Mouse (Mus musculus) megakaryocyte progenitor cell, adult 5-6 weeks (primary cell): ENCODE measurements around the gene Slc22a20. TPM values are rescaled to one million over a fixed set of nuclear protein-coding genes. Genes with fewer than 3 reads are reported as not detected.

Source experiments
- ATAC-seq: replicated peaks from 2 replicates; pipeline ENCODE4 v1.8.0; 2016; ENCODE audit warnings: mild to moderate bottlenecking, moderate TSS enrichment, inconsistent platforms; ENCODE audit not compliant: poor library complexity
- total RNA-seq, 2 experiments: library from RNA; stranded (forward) in 1 of 2; stranded (reverse) in 1 of 2; fragments of 157-497, 149-512 nt in 1 of 2; fragments of 200-1000 nt in 1 of 2; gene quantifications; 2 replicates each; pipeline versions ENCODE4 v1.2.3 to v1.2.4; 2015 to 2017

Gene Slc22a20
- total RNA-seq, 2 experiments from 2014 or later = not detected

DNA sequence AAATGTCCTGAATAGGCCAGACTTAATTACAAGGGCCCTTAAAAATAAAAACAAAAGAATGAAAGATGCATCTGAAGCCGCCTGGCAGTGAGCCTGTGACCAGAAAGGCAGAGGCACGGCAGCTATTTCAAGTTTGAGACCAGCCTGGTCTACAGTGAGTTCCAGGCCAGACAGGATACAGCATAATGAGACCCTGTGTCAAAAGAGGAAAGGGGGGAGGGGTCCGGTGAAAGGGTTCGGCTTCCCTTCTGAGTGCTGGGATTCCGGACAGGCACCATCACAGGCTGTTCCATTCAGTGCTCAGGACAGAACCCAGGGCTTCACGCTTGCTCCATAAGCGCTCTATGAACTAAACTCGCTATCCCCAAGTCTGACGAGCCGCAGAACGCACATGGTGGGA lies 58.9 kb downstream of the Slc22a20 start:
- no peak for ATAC-seq

DNA sequence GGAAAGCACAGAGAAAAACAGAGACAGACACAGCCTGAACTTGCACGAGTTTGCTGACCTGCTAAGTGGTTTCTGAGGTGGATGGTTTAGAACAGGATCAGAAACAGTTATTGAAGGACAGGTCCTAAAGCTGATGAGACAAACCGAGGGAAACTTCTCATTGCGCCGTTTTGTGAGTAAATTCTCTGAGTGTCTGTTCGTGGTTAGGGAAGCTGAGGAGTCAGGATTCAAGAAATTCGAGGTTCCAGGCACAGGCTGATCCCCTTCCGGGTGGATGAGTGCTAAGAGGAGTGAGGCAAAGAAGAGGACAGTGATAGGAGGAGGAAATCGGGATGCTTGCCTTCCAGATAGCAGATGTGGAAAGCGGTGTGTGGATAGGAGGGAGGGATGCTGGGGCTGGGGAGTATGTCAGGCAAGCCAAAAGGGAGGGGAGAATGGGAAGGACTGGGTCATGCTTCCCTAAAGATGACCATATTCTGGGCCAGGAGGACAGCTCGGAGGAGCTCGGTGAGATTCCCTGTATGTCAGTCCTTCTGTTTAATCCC lies 60.6 kb downstream of the Slc22a20 start:
- ATAC-seq = no peak

DNA sequence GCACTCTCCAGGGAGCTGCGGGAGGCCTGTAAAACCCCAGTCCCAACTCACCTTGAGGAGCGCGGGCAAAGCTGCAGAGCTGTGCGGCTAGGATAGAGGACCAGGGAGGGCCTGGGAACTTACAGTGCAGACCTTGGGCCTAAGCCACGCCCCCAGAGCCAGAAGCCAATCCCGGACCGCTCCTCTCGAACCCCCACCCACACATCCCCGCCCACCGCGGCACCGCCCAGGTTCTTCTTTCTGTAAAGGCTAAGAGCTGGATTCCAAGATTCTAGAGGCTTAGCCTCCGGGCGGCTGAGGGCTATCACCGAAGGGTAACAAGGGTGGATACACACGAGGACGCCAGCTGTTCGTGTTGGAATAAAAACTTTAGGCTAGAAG lies 61.2 kb downstream of the Slc22a20 start, which contains the start of gene Cdc42ep2:
Gene Cdc42ep2, minus strand, starts transcription at position 104 of the 381 bp plus-strand sequence.
- ATAC-seq = peak; percentile 82

DNA sequence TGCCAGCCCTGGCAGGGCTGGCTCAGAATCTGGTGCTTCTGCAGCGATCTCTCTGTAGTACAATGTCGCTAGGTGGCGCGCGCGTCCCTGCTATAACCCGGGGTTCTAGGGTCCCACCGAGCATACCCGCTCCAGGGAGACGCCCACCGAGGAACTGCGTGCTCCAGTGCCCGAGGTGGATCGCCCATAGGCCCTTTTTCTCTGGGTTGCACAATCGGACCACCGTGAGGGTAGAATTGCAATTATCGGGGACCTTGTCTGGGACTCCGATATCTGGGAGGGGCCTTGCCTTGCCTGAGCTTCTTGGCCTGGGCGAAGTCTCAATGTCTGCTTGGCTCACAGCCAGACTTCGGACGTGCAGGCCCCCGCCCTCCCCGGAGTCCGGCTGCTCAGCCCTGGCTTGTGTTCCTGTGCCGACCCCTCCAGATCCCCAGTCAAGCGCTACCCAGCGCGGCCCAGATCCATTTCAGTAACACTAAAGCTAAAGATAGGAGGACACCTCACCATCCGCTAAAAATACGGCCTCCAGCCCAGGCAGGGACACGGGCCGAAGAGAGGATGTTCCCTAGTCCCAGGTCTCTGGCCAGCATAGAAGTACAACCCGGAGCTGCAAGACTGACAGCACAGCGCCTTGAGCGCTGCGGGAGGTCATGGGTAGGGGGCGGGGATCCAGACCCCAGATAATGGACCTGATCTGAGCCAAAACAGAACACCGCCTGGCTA lies 61.8 kb downstream of the Slc22a20 start:
- peak; percentile 66 for ATAC-seq

DNA sequence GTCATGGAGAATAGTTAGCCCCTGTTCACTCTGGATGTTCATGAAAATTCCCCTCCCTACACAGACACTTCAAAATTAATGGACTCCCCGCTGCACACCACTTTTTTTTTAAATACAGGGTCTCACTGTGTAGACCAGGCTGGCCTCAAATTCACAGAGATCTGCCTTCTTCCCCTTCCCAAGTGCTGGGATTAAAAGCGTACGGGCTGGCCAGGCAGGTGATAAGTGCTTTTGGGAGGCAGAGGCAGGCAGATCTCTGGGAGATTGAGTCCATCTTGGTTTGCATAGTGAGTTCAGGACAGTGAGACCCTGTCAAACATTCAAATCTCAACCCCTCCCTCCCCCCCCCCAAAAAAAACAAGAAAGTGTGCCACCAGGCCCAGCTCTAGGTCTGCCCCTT lies 63.0 kb downstream of the Slc22a20 start:
- ATAC-seq = no peak

DNA sequence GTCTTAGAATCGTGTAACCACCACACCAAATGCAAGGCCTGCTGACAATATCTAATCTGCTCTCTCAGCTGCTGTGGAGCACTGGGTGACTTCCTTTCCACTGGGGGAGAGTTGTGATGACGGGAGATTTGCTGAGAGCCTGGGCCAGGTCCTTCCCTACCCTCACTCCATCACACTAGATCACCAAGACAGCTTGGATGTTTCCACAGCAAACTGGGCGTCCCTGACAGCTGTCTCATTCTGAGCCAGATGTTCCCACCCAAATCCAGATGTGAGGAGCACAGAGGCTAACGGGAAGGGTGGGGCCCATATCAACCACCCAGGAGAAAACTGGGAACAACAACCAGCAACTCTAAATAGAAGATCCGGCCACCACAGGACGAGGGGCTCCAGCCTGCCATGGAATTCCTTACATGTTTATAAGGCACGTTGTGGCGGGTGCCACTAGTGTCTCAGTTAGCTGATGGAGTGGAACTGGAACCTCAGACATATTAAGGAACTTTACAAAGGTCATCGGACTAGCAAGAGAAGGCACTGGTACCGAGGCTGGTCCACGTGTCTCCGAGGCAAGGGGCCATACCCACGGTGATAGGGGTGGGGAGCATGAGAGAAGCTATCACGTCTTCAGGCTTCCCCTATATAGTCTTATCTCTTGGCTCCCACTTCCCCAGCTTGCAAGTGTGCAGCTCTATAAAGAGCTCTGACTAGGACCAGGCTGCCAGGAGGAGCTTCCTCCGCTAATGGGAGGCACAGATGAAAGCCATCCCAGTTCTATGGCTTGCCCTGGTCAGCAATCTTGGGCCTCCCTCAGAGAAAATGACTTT lies 63.6 kb downstream of the Slc22a20 start:
- peak; percentile 60 for ATAC-seq

DNA sequence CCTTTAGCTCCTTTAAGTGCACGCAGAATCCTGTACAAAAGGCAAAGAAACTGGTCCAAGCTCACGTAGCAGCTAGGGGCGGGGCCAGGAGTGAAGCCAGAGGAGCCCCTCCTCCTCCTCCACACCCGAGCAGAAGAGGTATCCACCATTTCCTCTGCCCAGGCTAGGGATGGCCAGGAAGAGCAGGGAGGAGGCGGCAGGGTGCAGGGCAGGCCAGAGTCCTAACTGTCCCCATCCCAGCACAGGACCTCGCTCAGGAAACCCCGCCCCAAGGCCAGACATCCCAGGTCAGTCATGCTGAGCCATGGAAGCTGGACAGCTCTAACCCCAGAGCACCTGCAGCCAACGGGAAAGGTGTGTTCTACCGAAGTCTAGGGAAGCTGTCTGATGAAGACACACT lies 64.2 kb downstream of the Slc22a20 start:
- ATAC-seq = no peak

Other genes starting within 250 kb of the Slc22a20 start
- 6.1 and 7.6 TPM in 2 replicates for gene Ltbp3, start 245.2 kb downstream of the Slc22a20 start, total RNA-seq (2015)
- gene Ltbp3, start 245.2 kb downstream of the Slc22a20 start, total RNA-seq (2017) = 2.7 and 5.6 TPM in 2 replicates
- gene Scyl1, start 214.7 kb downstream of the Slc22a20 start, total RNA-seq (2015) = 15.7 and 19.9 TPM in 2 replicates
- gene Scyl1, start 214.7 kb downstream of the Slc22a20 start, total RNA-seq (2017) = 23.9 and 28.2 TPM in 2 replicates
- gene Frmd8, start 110.9 kb downstream of the Slc22a20 start, total RNA-seq (2015) = 15.7 and 16.3 TPM in 2 replicates
- 16.2 and 17.7 TPM in 2 replicates for gene Frmd8, start 110.9 kb downstream of the Slc22a20 start, total RNA-seq (2017)
- gene Slc25a45, start 108.3 kb downstream of the Slc22a20 start, total RNA-seq (2015) = 28.7 and 30.5 TPM in 2 replicates
- gene Slc25a45, start 108.3 kb downstream of the Slc22a20 start, total RNA-seq (2017) = 30.2 and 39.5 TPM in 2 replicates
- gene Tigd3, start 92.0 kb downstream of the Slc22a20 start, total RNA-seq (2015) = 0.32 and 0.81 TPM in 2 replicates
- gene Tigd3, start 92.0 kb downstream of the Slc22a20 start, total RNA-seq (2017) = 1.5 and 2.8 TPM in 2 replicates
- gene Dpf2, start 73.1 kb downstream of the Slc22a20 start, total RNA-seq (2015) = 47.6 and 50.3 TPM in 2 replicates
- 65.1 and 83.0 TPM in 2 replicates for gene Dpf2, start 73.1 kb downstream of the Slc22a20 start, total RNA-seq (2017)
- gene Cdc42ep2, start 61.3 kb downstream of the Slc22a20 start, total RNA-seq (2015) = not detected in 2 replicates
- 0.07 TPM in 1 of 2 replicates, not detected in the other for gene Cdc42ep2, start 61.3 kb downstream of the Slc22a20 start, total RNA-seq (2017)
- 60.9 and 76.7 TPM in 2 replicates for gene Pola2, start 21.9 kb downstream of the Slc22a20 start, total RNA-seq (2015)
- 57.4 and 61.3 TPM in 2 replicates for gene Pola2, start 21.9 kb downstream of the Slc22a20 start, total RNA-seq (2017)
- gene Capn1, start 29.8 kb upstream of the Slc22a20 start, total RNA-seq (2015) = 18.6 and 20.0 TPM in 2 replicates
- gene Capn1, start 29.8 kb upstream of the Slc22a20 start, total RNA-seq (2017) = 36.8 and 38.4 TPM in 2 replicates
- 23.1 and 25.2 TPM in 2 replicates for gene Syvn1, start 60.4 kb upstream of the Slc22a20 start, total RNA-seq (2015)
- gene Syvn1, start 60.4 kb upstream of the Slc22a20 start, total RNA-seq (2017) = 10.1 and 11.2 TPM in 2 replicates
- 44.4 and 53.5 TPM in 2 replicates for gene Mrpl49, start 71.6 kb upstream of the Slc22a20 start, total RNA-seq (2015)
- 31.9 and 38.4 TPM in 2 replicates for gene Mrpl49, start 71.6 kb upstream of the Slc22a20 start, total RNA-seq (2017)
- 1,814 and 1,841 TPM in 2 replicates for gene Fau, start 71.7 kb upstream of the Slc22a20 start, total RNA-seq (2015)
- gene Fau, start 71.7 kb upstream of the Slc22a20 start, total RNA-seq (2017) = 1,690 and 2,042 TPM in 2 replicates
- 12.7 and 14.2 TPM in 2 replicates for gene Znhit2, start 75.0 kb upstream of the Slc22a20 start, total RNA-seq (2015)
- gene Znhit2, start 75.0 kb upstream of the Slc22a20 start, total RNA-seq (2017) = 12.5 and 14.5 TPM in 2 replicates
- 8.4 and 10.6 TPM in 2 replicates for gene Tm7sf2, start 82.2 kb upstream of the Slc22a20 start, total RNA-seq (2015)
- 1.6 and 1.8 TPM in 2 replicates for gene Tm7sf2, start 82.2 kb upstream of the Slc22a20 start, total RNA-seq (2017)
- gene Vps51, start 91.1 kb upstream of the Slc22a20 start, total RNA-seq (2015) = 30.4 and 33.2 TPM in 2 replicates
- 42.8 and 54.7 TPM in 2 replicates for gene Vps51, start 91.1 kb upstream of the Slc22a20 start, total RNA-seq (2017)
- not detected in 2 replicates for gene Tmem262, start 93.9 kb upstream of the Slc22a20 start, total RNA-seq (2015)
- not detected in 2 replicates for gene Tmem262, start 93.9 kb upstream of the Slc22a20 start, total RNA-seq (2017)
- gene Gm28374, start 96.1 kb upstream of the Slc22a20 start, total RNA-seq (2015) = not detected in 2 replicates
- gene Gm28374, start 96.1 kb upstream of the Slc22a20 start, total RNA-seq (2017) = not detected in 2 replicates
- 12.0 and 14.9 TPM in 2 replicates for gene Zfpl1, start 98.8 kb upstream of the Slc22a20 start, total RNA-seq (2015)
- gene Zfpl1, start 98.8 kb upstream of the Slc22a20 start, total RNA-seq (2017) = 23.7 and 32.8 TPM in 2 replicates
- gene Cdca5, start 98.8 kb upstream of the Slc22a20 start, total RNA-seq (2015) = 44.8 and 55.4 TPM in 2 replicates
- 35.5 and 42.8 TPM in 2 replicates for gene Cdca5, start 98.8 kb upstream of the Slc22a20 start, total RNA-seq (2017)
- 0.30 and 0.73 TPM in 2 replicates for gene AC131692.1, start 108.3 kb upstream of the Slc22a20 start, total RNA-seq (2015)
- 4.6 TPM in 1 of 2 replicates, not detected in the other for gene AC131692.1, start 108.3 kb upstream of the Slc22a20 start, total RNA-seq (2017)
- gene Naaladl1, start 119.6 kb upstream of the Slc22a20 start, total RNA-seq (2015) = 0.07 and 0.17 TPM in 2 replicates
- gene Naaladl1, start 119.6 kb upstream of the Slc22a20 start, total RNA-seq (2017) = 0.21 TPM in 1 of 2 replicates, not detected in the other
- gene Sac3d1, start 132.5 kb upstream of the Slc22a20 start, total RNA-seq (2015) = 12.0 and 16.9 TPM in 2 replicates
- 5.5 and 6.3 TPM in 2 replicates for gene Sac3d1, start 132.5 kb upstream of the Slc22a20 start, total RNA-seq (2017)
- 18.2 and 19.5 TPM in 2 replicates for gene Snx15, start 142.2 kb upstream of the Slc22a20 start, total RNA-seq (2015)
- 13.8 and 14.2 TPM in 2 replicates for gene Snx15, start 142.2 kb upstream of the Slc22a20 start, total RNA-seq (2017)
- gene Batf2, start 154.8 kb upstream of the Slc22a20 start, total RNA-seq (2015) = 0.34 and 0.42 TPM in 2 replicates
- gene Batf2, start 154.8 kb upstream of the Slc22a20 start, total RNA-seq (2017) = 0.44 and 0.71 TPM in 2 replicates
- 29.2 and 37.4 TPM in 2 replicates for gene Arl2, start 155.4 kb upstream of the Slc22a20 start, total RNA-seq (2015)
- gene Arl2, start 155.4 kb upstream of the Slc22a20 start, total RNA-seq (2017) = 33.6 and 37.0 TPM in 2 replicates
- not detected in 2 replicates for gene Majin, start 198.2 kb upstream of the Slc22a20 start, total RNA-seq (2015)
- gene Majin, start 198.2 kb upstream of the Slc22a20 start, total RNA-seq (2017) = not detected in 2 replicates
- not detected in 2 replicates for gene Gpha2, start 240.2 kb upstream of the Slc22a20 start, total RNA-seq (2015)
- gene Gpha2, start 240.2 kb upstream of the Slc22a20 start, total RNA-seq (2017) = not detected in 2 replicates
- 2.8 TPM in 2 replicates for gene Ppp2r5b, start 249.7 kb upstream of the Slc22a20 start, total RNA-seq (2015)
- gene Ppp2r5b, start 249.7 kb upstream of the Slc22a20 start, total RNA-seq (2017) = 2.3 and 3.1 TPM in 2 replicates